Mouse (Mus musculus): ENCODE data around the gene Plppr2. TPM values are rescaled to one million over a fixed set of nuclear protein-coding genes. Genes with fewer than 3 reads are reported as not detected.

The Plppr2 gene
- polyA plus RNA-seq, 1 experiment from 2014 or later = 6.6 TPM

GRCm38 (mm10) chr9:21976626-21977175 lies 39.9 kb downstream of the Plppr2 start:
- Histone ChIP-seq H3K4me1 (ENCODE audit: control insufficient read depth, insufficient read depth, low read length) (no peaks in the 10 kb centered on the region), H3K9ac (ENCODE audit: low read length) (no peak overlapping the region), H3K36me3 (ENCODE audit: control insufficient read depth, insufficient read depth, low read length) (no peaks in the 10 kb centered on the region), H3K4me3 (ENCODE audit: low read depth, low read length) (no peak overlapping the region), H3K27me3 (ENCODE audit: control insufficient read depth, insufficient read depth, low read length) (no peaks in the 10 kb centered on the region), H3K27ac (replicated peaks; ENCODE audit: low read depth, low read length) (no peak overlapping the region), H3K9me3 (ENCODE audit: control insufficient read depth, low read length) (no peaks in the 10 kb centered on the region), H3K4me2 (ENCODE audit: low read depth, severe bottlenecking) (no peak overlapping the region)
- ATAC-seq (ENCODE audit: insufficient number of reproducible peaks, low FRiP score, low TSS enrichment, low read depth) (no peak), DNase-seq (ENCODE audit: low spot score) (no peak)
- WGBS = 91% methylated on average over 10 of the region's 10 CpGs

- ATAC-seq (ENCODE audit: insufficient number of reproducible peaks, low FRiP score, low TSS enrichment, low read depth) (no peak), DNase-seq (ENCODE audit: low spot score) (no peak)
- WGBS = 88% methylated on average over 5 of the region's 5 CpGs
- H3K4me2 ChIP-seq (ENCODE audit: low read depth, severe bottlenecking) = no peak overlapping the region
- H3K9me3 ChIP-seq (ENCODE audit: control insufficient read depth, low read length) = no peaks in the 10 kb centered on the region
- H3K27ac ChIP-seq (replicated peaks; ENCODE audit: low read depth, low read length) = no peak overlapping the region
- H3K36me3 ChIP-seq (ENCODE audit: control insufficient read depth, insufficient read depth, low read length) = no peaks in the 10 kb centered on the region
- H3K9ac ChIP-seq (ENCODE audit: low read length) = no peak overlapping the region
- no peaks in the 10 kb centered on the region for H3K27me3 ChIP-seq (ENCODE audit: control insufficient read depth, insufficient read depth, low read length)
- H3K4me1 ChIP-seq (ENCODE audit: control insufficient read depth, insufficient read depth, low read length) = no peaks in the 10 kb centered on the region
- no peak overlapping the region for H3K4me3 ChIP-seq (ENCODE audit: low read depth, low read length)
Measured at GRCm38 (mm10) chr9:21977331-21977730, 40.5 kb downstream of the Plppr2 start.

GRCm38 (mm10) chr9:21977972-21978371 lies 41.1 kb downstream of the Plppr2 start:
- 37% methylated on average over 2 of the region's 2 CpGs for WGBS
- no peaks in the 10 kb centered on the region for H3K4me1 ChIP-seq (ENCODE audit: control insufficient read depth, insufficient read depth, low read length)
- no peak overlapping the region for H3K4me2 ChIP-seq (ENCODE audit: low read depth, severe bottlenecking)
- peak; percentile 43 for DNase-seq (ENCODE audit: low spot score)
- ATAC-seq (ENCODE audit: insufficient number of reproducible peaks, low FRiP score, low TSS enrichment, low read depth) = no peak
- H3K4me3 ChIP-seq (ENCODE audit: low read depth, low read length) = no peak overlapping the region
- no peaks in the 10 kb centered on the region for H3K36me3 ChIP-seq (ENCODE audit: control insufficient read depth, insufficient read depth, low read length)
- no peaks in the 10 kb centered on the region for H3K27me3 ChIP-seq (ENCODE audit: control insufficient read depth, insufficient read depth, low read length)
- H3K9ac ChIP-seq (ENCODE audit: low read length) = no peak overlapping the region
- H3K27ac ChIP-seq (replicated peaks; ENCODE audit: low read depth, low read length) = no peak overlapping the region
- H3K9me3 ChIP-seq (ENCODE audit: control insufficient read depth, low read length) = no peaks in the 10 kb centered on the region

GRCm38 (mm10) chr9:21978398-21979128 lies 41.7 kb downstream of the Plppr2 start:
- WGBS = 92% methylated on average over 4 of the region's 4 CpGs
- H3K27ac ChIP-seq (replicated peaks; ENCODE audit: low read depth, low read length) = no peak overlapping the region
- H3K9me3 ChIP-seq (ENCODE audit: control insufficient read depth, low read length) = no peaks in the 10 kb centered on the region
- no peaks in the 10 kb centered on the region for H3K27me3 ChIP-seq (ENCODE audit: control insufficient read depth, insufficient read depth, low read length)
- H3K4me3 ChIP-seq (ENCODE audit: low read depth, low read length) = no peak overlapping the region
- H3K4me2 ChIP-seq (ENCODE audit: low read depth, severe bottlenecking) = no peak overlapping the region
- ATAC-seq (ENCODE audit: insufficient number of reproducible peaks, low FRiP score, low TSS enrichment, low read depth) = 0 out of 2 replicates have a peak, but pooled peaks have one; percentile 17
- no peaks in the 10 kb centered on the region for H3K4me1 ChIP-seq (ENCODE audit: control insufficient read depth, insufficient read depth, low read length)
- no peak overlapping the region for H3K9ac ChIP-seq (ENCODE audit: low read length)
- no peak for DNase-seq (ENCODE audit: low spot score)
- no peaks in the 10 kb centered on the region for H3K36me3 ChIP-seq (ENCODE audit: control insufficient read depth, insufficient read depth, low read length)

- Histone ChIP-seq H3K36me3 (ENCODE audit: control insufficient read depth, insufficient read depth, low read length) (no peaks in the 10 kb centered on the region), H3K4me1 (ENCODE audit: control insufficient read depth, insufficient read depth, low read length) (peaks cover 9% of the 10 kb centered on the region; the same call in 1 of the 2 replicates), H3K9ac (ENCODE audit: low read length) (no peak overlapping the region), H3K9me3 (ENCODE audit: control insufficient read depth, low read length) (no peaks in the 10 kb centered on the region), H3K27ac (replicated peaks; ENCODE audit: low read depth, low read length) (no peak overlapping the region), H3K27me3 (ENCODE audit: control insufficient read depth, insufficient read depth, low read length) (peaks cover 23% of the 10 kb centered on the region), H3K4me2 (ENCODE audit: low read depth, severe bottlenecking) (no peak overlapping the region), H3K4me3 (ENCODE audit: low read depth, low read length) (no peak overlapping the region)
- WGBS = 28% methylated on average over 3 of the region's 3 CpGs
- DNase-seq (ENCODE audit: low spot score) = no peak
- ATAC-seq (ENCODE audit: insufficient number of reproducible peaks, low FRiP score, low TSS enrichment, low read depth) = no peak
Measured at GRCm38 (mm10) chr9:21983911-21984310, 47.1 kb downstream of the Plppr2 start.

GRCm38 (mm10) chr9:21987592-21988342 lies 50.9 kb downstream of the Plppr2 start:
- Histone ChIP-seq H3K9ac (ENCODE audit: low read length) (no peak overlapping the region), H3K4me3 (ENCODE audit: low read depth, low read length) (peak overlapping the region; percentile 39), H3K9me3 (ENCODE audit: control insufficient read depth, low read length) (no peaks in the 10 kb centered on the region), H3K36me3 (ENCODE audit: control insufficient read depth, insufficient read depth, low read length) (no peaks in the 10 kb centered on the region), H3K4me2 (ENCODE audit: low read depth, severe bottlenecking) (peak overlapping the region; percentile 79; the same call in 1 of the 2 replicates), H3K27me3 (ENCODE audit: control insufficient read depth, insufficient read depth, low read length) (peaks cover 59% of the 10 kb centered on the region), H3K4me1 (ENCODE audit: control insufficient read depth, insufficient read depth, low read length) (peaks cover 18% of the 10 kb centered on the region; the same call in 1 of the 2 replicates), H3K27ac (replicated peaks; ENCODE audit: low read depth, low read length) (no peak overlapping the region)
- 6% methylated on average over 36 of the region's 36 CpGs for WGBS
- ATAC-seq (ENCODE audit: insufficient number of reproducible peaks, low FRiP score, low TSS enrichment, low read depth) = no peak
- DNase-seq (ENCODE audit: low spot score) = no peak

GRCm38 (mm10) chr9:21988421-21989101 lies 51.7 kb downstream of the Plppr2 start:
- WGBS = under 1% methylated on average over 32 of the region's 32 CpGs
- H3K4me1 ChIP-seq (ENCODE audit: control insufficient read depth, insufficient read depth, low read length) = peaks cover 18% of the 10 kb centered on the region; the same call in 1 of the 2 replicates
- ATAC-seq (ENCODE audit: insufficient number of reproducible peaks, low FRiP score, low TSS enrichment, low read depth) (no peak), DNase-seq (ENCODE audit: low spot score) (peak; percentile 40)
- peak overlapping the region; percentile 45 for H3K9ac ChIP-seq (ENCODE audit: low read length)
- peak overlapping the region; percentile 39 for H3K4me3 ChIP-seq (ENCODE audit: low read depth, low read length)
- H3K27me3 ChIP-seq (ENCODE audit: control insufficient read depth, insufficient read depth, low read length) = peaks cover 59% of the 10 kb centered on the region
- H3K27ac ChIP-seq (replicated peaks; ENCODE audit: low read depth, low read length) = no peak overlapping the region
- no peaks in the 10 kb centered on the region for H3K36me3 ChIP-seq (ENCODE audit: control insufficient read depth, insufficient read depth, low read length)
- H3K9me3 ChIP-seq (ENCODE audit: control insufficient read depth, low read length) = no peaks in the 10 kb centered on the region
- H3K4me2 ChIP-seq (ENCODE audit: low read depth, severe bottlenecking) = peak overlapping the region; percentile 79
